Mouse (Mus musculus): Measurements from ENCODE around the gene Nhlh1. TPM values are rescaled to one million over a fixed set of nuclear protein-coding genes. Genes with fewer than 3 reads are reported as not detected.
A peak's percentile ranks its signal among the peaks of the same experiment; 100 is the strongest.

The Nhlh1 gene
- polyA plus RNA-seq, 1 experiment, result 0.05 TPM

GRCm38 (mm10) chr1:172028394-172029275 lies 28.7 kb downstream of the Nhlh1 start, which contains the start of gene Vangl2:
Gene Vangl2, minus strand, starts transcription at chr1:172028444.
- no peak for DNase-seq
- TF ChIP-seq POLR2A (IDR thresholded peaks at IDR 0.05; ENCODE audit: borderline replicate concordance, extremely low read depth, low read depth, low read length) (no peak), CTCF (IDR thresholded peaks at IDR 0.05; ENCODE audit: insufficient read depth, low read length) (no peak)
- Histone ChIP-seq H3K4me3 (replicated peaks; ENCODE audit: extremely low read depth, low read depth, low read length) (peak within 1 kb of the TSS; percentile 62), H3K4me1 (ENCODE audit: control insufficient read depth, insufficient read depth, low read length) (0 out of 2 replicates have a peak, but pooled peaks cover 4% of the 10 kb centered on the region)
- WGBS, result 79% methylated on average over 21 of the region's 21 CpGs

- Histone ChIP-seq H3K4me3 (replicated peaks; ENCODE audit: extremely low read depth, low read depth, low read length) (no peak overlapping the region), H3K4me1 (ENCODE audit: control insufficient read depth, insufficient read depth, low read length) (0 out of 2 replicates have a peak, but pooled peaks cover 4% of the 10 kb centered on the region)
- no peak for DNase-seq
- TF ChIP-seq CTCF (IDR thresholded peaks at IDR 0.05; ENCODE audit: insufficient read depth, low read length) (no peak), POLR2A (IDR thresholded peaks at IDR 0.05; ENCODE audit: borderline replicate concordance, extremely low read depth, low read depth, low read length) (no peak)
- WGBS, result 40% methylated on average over 10 of the region's 10 CpGs
Measured at GRCm38 (mm10) chr1:172027809-172028102, 29.6 kb downstream of the Nhlh1 start.

- WGBS, result 2% methylated on average over 49 of the region's 54 CpGs
Measured at GRCm38 (mm10) chr1:172027010-172027808, 30.2 kb downstream of the Nhlh1 start.

GRCm38 (mm10) chr1:172026201-172026901 lies 31.0 kb downstream of the Nhlh1 start:
- Histone ChIP-seq H3K4me3 (replicated peaks; ENCODE audit: extremely low read depth, low read depth, low read length) (peak overlapping the region; percentile 91), H3K4me1 (ENCODE audit: control insufficient read depth, insufficient read depth, low read length) (0 out of 2 replicates have a peak, but pooled peaks cover 4% of the 10 kb centered on the region)
- TF ChIP-seq POLR2A (IDR thresholded peaks at IDR 0.05; ENCODE audit: borderline replicate concordance, extremely low read depth, low read depth, low read length), result no peak
- no peak for TF ChIP-seq CTCF (IDR thresholded peaks at IDR 0.05; ENCODE audit: insufficient read depth, low read length)
- DNase-seq, result peak; percentile 14
- 4% methylated on average over 23 of the region's 23 CpGs for WGBS

More at GRCm38 (mm10) chr1:172027010-172027808, 30.2 kb downstream of the Nhlh1 start:
- peak; percentile 81 for DNase-seq
- TF ChIP-seq CTCF (IDR thresholded peaks at IDR 0.05; ENCODE audit: insufficient read depth, low read length) (no peak), POLR2A (IDR thresholded peaks at IDR 0.05; ENCODE audit: borderline replicate concordance, extremely low read depth, low read depth, low read length) (peak; percentile 18; the same call in 1 of the 2 replicates)
- peak overlapping the region; percentile 91 for H3K4me3 ChIP-seq (replicated peaks; ENCODE audit: extremely low read depth, low read depth, low read length)
- 0 out of 2 replicates have a peak, but pooled peaks cover 4% of the 10 kb centered on the region for H3K4me1 ChIP-seq (ENCODE audit: control insufficient read depth, insufficient read depth, low read length)

GRCm38 (mm10) chr1:172025201-172025904 lies 32.0 kb downstream of the Nhlh1 start:
- TF ChIP-seq CTCF (IDR thresholded peaks at IDR 0.05; ENCODE audit: insufficient read depth, low read length) (no peak), POLR2A (IDR thresholded peaks at IDR 0.05; ENCODE audit: borderline replicate concordance, extremely low read depth, low read depth, low read length) (no peak)
- Histone ChIP-seq H3K4me3 (replicated peaks; ENCODE audit: extremely low read depth, low read depth, low read length) (no peak overlapping the region), H3K4me1 (ENCODE audit: control insufficient read depth, insufficient read depth, low read length) (0 out of 2 replicates have a peak, but pooled peaks cover 4% of the 10 kb centered on the region)
- DNase-seq, result no peak
- 72% methylated on average over 8 of the region's 8 CpGs for WGBS

GRCm38 (mm10) chr1:172024140-172024895 lies 33.1 kb downstream of the Nhlh1 start:
- Histone ChIP-seq H3K4me1 (ENCODE audit: control insufficient read depth, insufficient read depth, low read length) (0 out of 2 replicates have a peak, but pooled peaks cover 4% of the 10 kb centered on the region), H3K4me3 (replicated peaks; ENCODE audit: extremely low read depth, low read depth, low read length) (no peak overlapping the region)
- DNase-seq, result no peak
- WGBS, result 70% methylated on average over 9 of the region's 9 CpGs
- no peak for TF ChIP-seq CTCF (IDR thresholded peaks at IDR 0.05; ENCODE audit: insufficient read depth, low read length)
- no peak for TF ChIP-seq POLR2A (IDR thresholded peaks at IDR 0.05; ENCODE audit: borderline replicate concordance, extremely low read depth, low read depth, low read length)

GRCm38 (mm10) chr1:172019863-172020521 lies 37.4 kb downstream of the Nhlh1 start:
- TF ChIP-seq POLR2A (IDR thresholded peaks at IDR 0.05; ENCODE audit: borderline replicate concordance, extremely low read depth, low read depth, low read length) (no peak), CTCF (IDR thresholded peaks at IDR 0.05; ENCODE audit: insufficient read depth, low read length) (no peak)
- 75% methylated on average over 10 of the region's 10 CpGs for WGBS
- no peak for DNase-seq
- Histone ChIP-seq H3K4me3 (replicated peaks; ENCODE audit: extremely low read depth, low read depth, low read length) (no peak overlapping the region), H3K4me1 (ENCODE audit: control insufficient read depth, insufficient read depth, low read length) (peaks cover 10% of the 10 kb centered on the region)
